Mouse (Mus musculus) 416B (cell line): Measurements from ENCODE around the gene Cts7.

Source experiments
- DNase-seq: peaks from one replicate; pipeline ENCODE4 v3.0.0; 2011; ENCODE audit warnings: low read depth

The Cts7 gene

GRCm38 (mm10) chr13:61358097-61358496 lies at the start of gene Cts7:
Cts7 (minus strand) TSS chr13:61358197.
- DNase-seq: no peak
